8 mouse cellular contexts compared by ENCODE assay signal in the genomic region with DNA sequence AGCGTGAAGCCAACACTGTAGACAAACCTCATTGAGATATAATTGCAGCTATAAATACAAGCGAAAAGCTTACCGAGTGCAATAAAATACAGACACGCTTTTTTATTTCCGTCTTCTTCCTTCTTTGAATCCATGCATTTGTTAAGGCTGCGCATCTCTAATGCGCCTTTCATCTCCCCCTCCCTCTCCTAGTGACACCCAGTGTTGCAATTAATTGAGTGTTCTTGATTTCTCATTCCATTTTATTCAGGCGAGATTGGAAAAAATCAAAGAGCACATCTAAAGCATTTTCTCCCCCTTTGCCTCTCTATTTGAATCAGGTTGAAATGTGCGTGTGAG.
DNase-seq lines count a peak whose midpoint lies in the region; ATAC-seq and TF ChIP-seq lines count a peak whose summit lies in the region.

No protein-coding gene starts in this region.

- no peak overlapping the region for H3K9ac ChIP-seq in intestine, embryonic 14.5 days (ENCODE audit: low read length)
- peak overlapping the region; percentile 6; the same call in 1 of the 2 replicates for H3K9ac ChIP-seq in neural tube, embryonic 13.5 days

- WGBS in forebrain, embryonic 10.5 days, result under 1% methylated on average over 9 of the region's 9 CpGs
- 3% methylated on average over 9 of the region's 9 CpGs for WGBS in intestine, embryonic 14.5 days
- under 1% methylated on average over 9 of the region's 9 CpGs for WGBS in neural tube, embryonic 13.5 days

- no peak for TF ChIP-seq CTCF in left cerebral cortex, adult 2 months (IDR thresholded peaks at IDR 0.05)

- H3K9me3 ChIP-seq in forebrain, embryonic 10.5 days, result no peaks in the 10 kb centered on the region
- no peaks in the 10 kb centered on the region for H3K9me3 ChIP-seq in intestine, embryonic 14.5 days (ENCODE audit: control insufficient read depth, low read length)
- H3K9me3 ChIP-seq in neural tube, embryonic 13.5 days, result no peaks in the 10 kb centered on the region

- DNase-seq in left cerebral cortex, adult 2 months (ENCODE audit: extremely low spot score in 1 of 2, low spot score in 2 of 2), result no peak
- no peak for DNase-seq in left cerebral cortex, postnatal 25 days (ENCODE audit: low spot score in 2 of 2)
- DNase-seq in forebrain, embryonic 10.5 days (ENCODE audit: extremely low spot score, low spot score), result no peak
- DNase-seq in intestine, embryonic 14.5 days (ENCODE audit: low spot score), result no peak
- no peak for DNase-seq in frontal cortex, postnatal 36 days (ENCODE audit: low spot score in 2 of 2)
- DNase-seq in right cerebral cortex, postnatal 14 days, result no peak
- DNase-seq in left cerebral cortex, adult 8-10 months (ENCODE audit: low spot score in 2 of 2), result no peak

- peaks cover 51% of the 10 kb centered on the region for H3K4me1 ChIP-seq in forebrain, embryonic 10.5 days
- H3K4me1 ChIP-seq in intestine, embryonic 14.5 days (replicated peaks; ENCODE audit: control insufficient read depth, insufficient read depth, low read length), result peaks cover 16% of the 10 kb centered on the region
- peaks cover 51% of the 10 kb centered on the region for H3K4me1 ChIP-seq in neural tube, embryonic 13.5 days (replicated peaks)

- H3K36me3 ChIP-seq in forebrain, embryonic 10.5 days (replicated peaks), result no peaks in the 10 kb centered on the region
- no peaks in the 10 kb centered on the region for H3K36me3 ChIP-seq in intestine, embryonic 14.5 days (ENCODE audit: control insufficient read depth, insufficient read depth, low read length)
- no peaks in the 10 kb centered on the region for H3K36me3 ChIP-seq in neural tube, embryonic 13.5 days

- peaks cover 83% of the 10 kb centered on the region for H3K27me3 ChIP-seq in forebrain, embryonic 10.5 days (ENCODE audit: poor library complexity, severe bottlenecking)
- H3K27me3 ChIP-seq in intestine, embryonic 14.5 days (replicated peaks; ENCODE audit: control insufficient read depth, insufficient read depth, low read length), result peaks cover 6% of the 10 kb centered on the region; the same call in 1 of the 2 replicates
- H3K27me3 ChIP-seq in neural tube, embryonic 13.5 days, result peaks cover 44% of the 10 kb centered on the region

- peak overlapping the region; percentile 44 for H3K4me3 ChIP-seq in left cerebral cortex, adult 2 months
- H3K4me3 ChIP-seq in forebrain, embryonic 10.5 days, result peak overlapping the region; percentile 38
- H3K4me3 ChIP-seq in intestine, embryonic 14.5 days (ENCODE audit: low read depth, low read length), result peak overlapping the region; percentile 20; the same call in 1 of the 2 replicates
- peak overlapping the region; percentile 17; the same call in 1 of the 2 replicates for H3K4me3 ChIP-seq in neural tube, embryonic 13.5 days

- peak overlapping the region; percentile 57 for H3K4me2 ChIP-seq in intestine, embryonic 14.5 days (ENCODE audit: low read length)
- peak overlapping the region; percentile 45 for H3K4me2 ChIP-seq in neural tube, embryonic 13.5 days

- H3K27ac ChIP-seq in left cerebral cortex, adult 2 months, result peak overlapping the region; percentile 45; the same call in 1 of the 2 replicates
- H3K27ac ChIP-seq in forebrain, embryonic 10.5 days, result peak overlapping the region; percentile 84
- H3K27ac ChIP-seq in intestine, embryonic 14.5 days (ENCODE audit: low read depth), result no peak overlapping the region
- peak overlapping the region; percentile 90 for H3K27ac ChIP-seq in neural tube, embryonic 13.5 days (replicated peaks)

- intact Hi-C loops in left cerebral cortex, adult 2 months (cut with DNase I), result loop anchor here (5.0 kb wide), 1 partner anchor 294 kb away; a partner anchor contains a TSS
- intact Hi-C loops in left cerebral cortex, postnatal 25 days (cut with DNase I), result loop anchor here (2.0 kb wide), 1 partner anchor 292 kb away; a partner anchor contains a TSS

- ATAC-seq in intestine, embryonic 14.5 days (replicated peaks; ENCODE audit: low FRiP score, low TSS enrichment, low read depth), result no peak
- no peak for ATAC-seq in neural tube, embryonic 13.5 days (ENCODE audit: low read depth)
